Mouse (Mus musculus) skeletal muscle tissue, adult 2 months (tissue): ENCODE results near the gene Mboat2.

Source experiments
- DNase-seq: peaks from one replicate; pipeline ENCODE4 v3.0.0-alpha.2; 2012; ENCODE audit warnings: low read depth, low spot score

Gene Mboat2

DNA sequence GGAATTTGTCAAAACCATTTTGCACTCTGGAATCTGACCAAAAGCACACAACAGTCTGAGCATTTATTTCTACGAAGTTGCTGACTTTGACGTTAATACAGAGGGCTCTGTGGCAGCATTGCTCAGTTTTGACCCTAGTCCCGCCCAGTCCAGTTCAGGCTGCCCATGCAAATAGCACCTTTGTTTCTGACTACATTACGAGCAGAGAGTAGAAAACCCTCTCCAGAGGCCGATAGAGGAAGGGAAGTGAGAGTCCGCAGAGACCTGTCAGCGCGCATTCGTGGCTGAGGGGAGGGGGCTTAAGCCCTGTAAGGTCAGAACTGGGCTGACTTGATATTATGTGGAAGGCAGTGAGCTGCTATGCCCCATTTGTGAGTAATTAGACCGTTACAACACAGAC, 69.0 kb downstream of the Mboat2 start:
- DNase-seq = no peak

DNA sequence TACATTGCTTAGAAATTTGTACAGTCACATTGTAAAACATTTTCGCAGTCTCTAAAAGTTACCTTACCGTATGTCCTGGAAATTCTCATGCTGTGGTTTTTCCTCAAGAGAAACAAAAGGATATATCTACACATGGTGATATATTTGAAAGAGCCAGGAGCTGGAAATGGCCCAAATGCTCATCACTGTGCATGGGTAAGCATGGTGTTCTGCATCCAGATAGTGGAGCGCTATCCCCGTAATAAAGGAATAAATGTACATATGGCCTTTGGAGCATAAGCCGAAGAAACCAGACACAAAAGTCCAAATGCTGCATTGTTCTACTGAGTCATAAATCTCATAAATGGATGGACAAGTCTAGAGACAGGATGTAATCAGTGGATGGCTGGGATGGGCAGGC, 72.1 kb downstream of the Mboat2 start:
- DNase-seq = no peak

- no peak for DNase-seq
Observed at GRCm38 (mm10) chr12:24907894-24908293, 77.2 kb downstream of the Mboat2 start.

DNA sequence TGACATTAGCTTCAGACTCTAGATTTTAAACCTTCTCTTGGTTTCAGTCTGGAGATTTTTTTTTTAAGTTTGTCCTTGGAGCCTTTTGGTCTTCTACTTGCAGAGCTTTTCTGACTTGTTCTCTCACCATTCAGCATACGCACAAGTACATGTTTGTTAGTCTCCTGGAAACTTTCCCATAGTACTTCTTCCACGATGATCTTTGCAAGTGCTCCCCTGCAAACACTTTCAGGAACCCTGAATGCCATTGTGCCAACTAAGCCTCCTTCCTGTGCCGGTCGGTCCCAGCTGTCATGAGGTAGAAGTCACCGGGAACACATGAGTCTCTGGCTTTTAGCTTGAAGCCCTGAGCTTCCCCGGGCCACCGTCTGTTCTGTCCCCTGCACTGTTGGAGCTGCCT, 79.0 kb downstream of the Mboat2 start:
- no peak for DNase-seq

- DNase-seq = no peak
Observed at GRCm38 (mm10) chr12:24912174-24912573, 81.5 kb downstream of the Mboat2 start.

DNA sequence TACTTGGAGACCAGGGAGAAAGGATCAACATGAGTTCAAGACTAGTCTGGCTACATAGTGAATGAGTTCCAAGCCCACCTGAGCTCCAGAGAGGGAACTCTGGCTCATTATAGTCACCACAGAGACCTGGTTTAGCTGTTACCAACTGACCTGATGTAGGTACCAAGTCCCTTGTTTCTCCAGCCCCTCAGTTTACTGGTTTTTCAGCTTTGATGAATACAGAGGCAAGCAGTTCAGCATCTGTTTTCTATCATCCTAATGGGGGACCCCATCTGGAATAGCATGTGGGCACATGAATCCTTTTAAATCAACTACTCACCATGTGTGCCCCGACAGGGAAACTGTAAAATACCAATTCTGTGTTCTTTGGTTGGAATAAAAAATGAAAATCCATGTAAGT, 82.2 kb downstream of the Mboat2 start:
- no peak for DNase-seq

DNA sequence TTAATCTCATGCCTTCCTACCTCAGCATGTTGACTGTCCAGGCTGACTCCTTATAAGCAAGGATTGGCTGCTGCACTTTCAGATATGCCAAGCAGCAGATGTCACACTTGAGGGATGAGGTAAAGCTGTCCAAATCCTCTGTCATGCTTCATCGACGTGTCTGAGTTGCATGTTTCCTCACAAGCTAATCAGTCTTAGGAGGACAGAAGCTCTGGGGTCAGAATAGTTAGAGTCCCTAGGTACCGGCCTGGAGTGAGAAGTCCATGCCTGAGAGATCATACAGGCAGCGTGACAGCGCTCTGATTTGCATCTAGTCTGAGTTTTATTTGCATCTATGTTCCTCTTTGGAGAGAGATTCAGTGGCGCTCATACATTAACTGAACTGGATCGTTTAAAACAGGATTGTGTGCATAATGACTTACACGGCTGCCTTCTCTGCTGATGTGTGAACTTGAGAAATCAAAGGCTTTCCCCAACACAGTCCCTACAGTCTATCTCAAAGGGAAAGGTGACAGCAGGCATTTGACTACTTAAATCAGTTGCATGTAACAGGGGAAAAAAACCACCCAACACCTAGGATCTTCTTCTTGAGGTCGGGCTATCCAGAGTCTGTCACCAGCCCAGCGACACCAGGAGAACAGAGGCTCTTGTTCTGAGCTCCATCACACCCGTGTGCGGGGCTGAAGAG, 88.0 kb downstream of the Mboat2 start:
- DNase-seq = no peak

DNA sequence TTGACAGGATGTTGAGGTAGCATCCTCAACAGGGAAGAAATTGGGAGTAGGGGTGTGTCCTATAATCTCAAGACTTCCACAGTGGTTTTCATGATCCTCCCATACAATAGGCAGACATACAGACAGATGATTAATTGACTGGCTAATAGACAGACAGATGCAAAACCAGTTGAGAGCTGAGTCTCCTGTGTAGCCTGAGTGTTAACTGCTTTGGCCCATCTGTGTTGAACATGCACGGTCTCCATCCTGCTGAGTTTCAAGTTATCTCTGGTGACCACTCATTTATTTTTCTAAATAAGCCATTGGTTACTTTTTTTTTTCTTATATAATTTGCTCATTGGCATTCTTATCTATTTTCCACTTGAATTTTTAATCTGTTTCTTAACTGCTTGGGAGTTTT, 90.2 kb downstream of the Mboat2 start:
- DNase-seq = no peak

GRCm38 (mm10) chr12:24924003-24924402, 93.3 kb downstream of the Mboat2 start:
- no peak for DNase-seq

DNA sequence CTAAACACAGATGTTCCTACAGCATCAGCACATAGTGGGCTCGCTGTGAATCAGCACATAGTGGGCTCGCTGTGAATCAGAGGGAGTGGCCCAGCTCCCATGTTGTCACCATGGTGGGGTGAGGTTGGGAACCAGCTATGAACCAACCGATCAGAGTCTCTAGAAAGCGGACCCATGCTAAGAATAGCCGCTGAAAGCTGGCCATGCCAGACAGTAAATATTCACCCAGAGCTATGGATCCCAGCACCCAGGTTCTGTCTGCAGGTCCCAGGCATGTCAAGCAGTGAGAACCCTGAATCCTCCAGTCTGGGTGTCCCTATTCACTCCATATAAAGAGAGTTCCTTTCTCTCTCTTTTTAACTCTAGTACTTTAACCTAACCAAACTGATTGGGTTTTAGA, 94.6 kb downstream of the Mboat2 start:
- no peak for DNase-seq

DNA sequence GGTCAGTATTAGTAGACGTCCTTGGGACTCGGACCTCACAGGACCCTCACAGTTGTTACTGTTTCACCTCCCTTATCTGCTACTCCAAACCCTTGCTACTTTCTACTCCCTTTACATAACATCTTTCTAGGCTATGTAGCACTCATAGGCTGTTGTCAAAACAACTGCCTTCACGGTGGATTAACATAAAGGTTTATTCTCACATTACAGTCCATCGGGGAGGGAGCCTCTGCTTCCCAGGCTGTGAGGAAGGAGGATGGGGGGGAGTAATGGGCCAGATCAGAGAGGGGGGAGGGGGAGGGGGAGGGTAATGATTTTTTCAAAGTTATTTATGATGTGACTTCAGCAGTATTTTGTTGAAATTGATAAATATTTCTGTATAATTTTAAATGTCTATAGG, 95.0 kb downstream of the Mboat2 start:
- no peak for DNase-seq

- DNase-seq = no peak
Observed at GRCm38 (mm10) chr12:24928051-24928748, 97.5 kb downstream of the Mboat2 start.

- DNase-seq = no peak
Observed at GRCm38 (mm10) chr12:24929043-24929442, 98.4 kb downstream of the Mboat2 start.

DNA sequence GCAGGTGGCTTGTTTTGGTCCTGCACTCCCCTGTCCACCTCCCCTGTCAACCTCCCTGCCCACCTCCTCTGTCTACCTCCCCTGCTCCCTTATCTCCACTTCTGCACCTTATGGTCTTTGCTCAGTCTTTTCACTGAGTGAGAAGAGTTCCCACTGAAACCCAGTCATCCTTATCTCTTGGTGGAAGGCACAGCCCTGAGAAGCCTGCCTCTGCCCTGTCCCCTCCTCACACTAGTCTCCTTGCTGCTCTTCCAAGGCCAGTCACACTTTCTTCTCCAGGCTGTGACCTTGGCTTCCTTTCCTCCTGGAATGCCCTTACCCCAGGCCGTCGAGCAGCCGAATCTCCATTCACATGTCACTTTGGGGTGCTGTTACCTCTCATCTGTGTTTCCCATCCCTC, 100.1 kb downstream of the Mboat2 start:
- DNase-seq = no peak

DNA sequence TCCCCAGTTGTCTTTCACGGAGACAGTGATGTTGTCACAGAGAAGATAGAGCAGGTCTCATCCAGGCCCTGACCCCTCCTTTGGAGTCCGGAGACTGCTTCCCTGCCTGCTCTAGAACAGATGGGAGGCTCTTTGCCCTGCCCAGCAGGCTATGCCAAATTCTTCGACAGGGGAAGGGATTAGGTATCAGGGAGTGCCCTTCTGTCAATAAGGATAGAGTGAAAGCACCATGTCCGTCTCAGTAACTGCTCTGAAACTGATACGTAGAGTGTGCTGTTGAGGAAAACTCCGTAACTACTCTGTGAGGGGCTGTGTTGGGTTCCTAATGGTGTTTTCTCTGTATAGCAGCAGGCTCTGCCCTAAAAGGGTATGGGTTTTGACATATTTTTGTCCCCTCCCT, 101.4 kb downstream of the Mboat2 start:
- peak; percentile 22 for DNase-seq

GRCm38 (mm10) chr12:24933206-24933775, 102.6 kb downstream of the Mboat2 start:
- DNase-seq = no peak

DNA sequence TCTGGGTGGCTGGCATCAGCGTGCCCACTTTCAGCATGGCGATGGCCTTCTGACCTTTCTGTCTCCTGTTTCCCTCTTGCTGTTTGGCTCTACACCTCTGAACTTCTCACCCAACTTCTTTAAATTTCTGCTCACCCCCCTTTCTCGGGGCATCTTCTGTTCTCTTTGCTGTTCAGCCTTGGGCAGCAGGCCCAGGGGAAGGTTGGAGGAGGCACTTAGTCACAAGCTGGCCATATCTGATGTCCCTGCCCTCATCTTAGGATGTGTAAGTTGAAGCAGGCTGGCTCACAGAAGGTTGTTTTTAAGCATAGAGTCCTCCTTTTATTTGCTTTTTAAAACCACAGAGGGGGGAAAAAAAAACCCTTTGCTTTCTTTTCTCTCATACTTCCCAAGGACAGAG, 103.3 kb downstream of the Mboat2 start:
- DNase-seq = no peak

DNA sequence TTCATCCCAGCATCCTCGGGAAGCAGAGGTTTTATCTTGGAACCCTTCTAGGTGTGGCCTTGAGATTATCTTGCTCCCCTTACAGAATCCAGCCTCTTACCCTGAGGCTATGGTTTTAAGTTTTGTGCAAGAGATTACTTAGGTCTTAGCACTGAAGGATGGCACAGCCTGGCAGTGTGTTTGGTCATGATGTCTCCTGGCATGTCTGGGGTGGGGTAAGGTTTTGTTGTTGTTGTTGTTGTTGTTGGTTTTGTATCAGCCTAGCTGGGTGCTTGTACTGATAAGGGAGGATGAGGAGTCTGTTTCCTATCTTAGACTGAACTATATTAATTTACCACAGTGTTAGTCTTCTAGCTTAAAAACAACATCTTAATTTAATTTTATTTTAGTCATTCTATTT, 105.6 kb downstream of the Mboat2 start:
- no peak for DNase-seq

GRCm38 (mm10) chr12:24939372-24939771, 108.7 kb downstream of the Mboat2 start:
- no peak for DNase-seq

- DNase-seq = no peak
Observed at GRCm38 (mm10) chr12:24942619-24943287, 112.1 kb downstream of the Mboat2 start.

DNA sequence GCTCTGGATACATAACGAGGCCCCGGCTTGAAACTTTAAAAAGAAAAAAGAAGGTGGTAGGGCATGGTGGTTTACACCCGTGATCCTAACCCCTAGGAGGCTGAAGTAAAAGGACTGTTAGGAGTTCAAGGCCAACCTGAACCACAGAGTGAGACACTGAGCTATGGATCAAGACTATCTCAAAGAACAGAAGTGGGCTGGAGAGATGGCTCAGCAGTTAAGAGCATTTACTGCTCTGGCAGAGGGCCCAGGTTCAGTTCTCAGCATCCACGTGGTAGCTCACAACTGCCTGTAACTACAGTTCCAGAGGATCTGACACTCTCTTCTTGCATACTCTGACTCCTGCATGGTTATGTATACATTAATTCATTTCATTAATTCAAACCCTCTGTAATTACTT, 112.7 kb downstream of the Mboat2 start:
- no peak for DNase-seq

DNA sequence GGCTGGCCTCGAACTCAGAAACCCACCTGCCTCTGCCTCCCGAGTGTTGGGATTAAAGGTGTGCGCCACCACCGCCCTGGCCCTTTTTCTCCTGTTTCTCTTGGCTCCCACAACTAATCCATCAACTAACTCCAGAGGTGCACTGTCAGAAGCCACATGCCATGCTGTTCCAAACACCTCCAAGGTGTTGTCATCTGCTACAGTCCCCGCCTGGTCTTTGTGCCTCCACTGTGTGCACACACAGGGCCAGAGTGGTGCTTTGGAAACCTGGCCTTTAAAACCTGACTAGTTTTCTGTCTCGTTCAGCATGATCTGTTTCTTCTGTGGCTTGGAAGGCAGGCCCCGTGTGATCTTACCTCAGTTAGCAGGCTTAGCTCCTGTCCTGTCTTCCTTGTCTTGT, 113.9 kb downstream of the Mboat2 start:
- DNase-seq = no peak

DNA sequence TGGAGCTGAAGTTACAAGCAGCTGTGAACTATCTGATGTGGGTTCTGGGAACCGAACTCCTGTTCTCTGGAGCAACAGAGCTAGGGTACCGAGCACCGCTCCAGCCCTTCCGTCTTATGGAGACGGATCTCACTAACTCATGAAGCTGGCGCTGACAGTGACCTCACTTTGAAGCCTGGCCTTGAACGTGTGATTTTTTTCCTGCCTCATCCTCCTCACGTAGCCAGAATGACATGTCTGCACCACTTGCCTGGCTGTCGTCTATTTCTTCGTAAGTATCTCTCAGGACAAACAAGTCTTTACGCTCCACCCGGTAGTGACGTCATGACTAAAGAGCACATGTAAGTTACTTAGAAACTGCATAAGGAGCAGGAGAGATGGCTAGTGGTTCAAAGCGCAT, 116.4 kb downstream of the Mboat2 start:
- no peak for DNase-seq
